Mouse (Mus musculus) cortical plate, adult 2 months (tissue): Measurements from ENCODE around the gene Hspb9.

Source experiments
- CTCF ChIP-seq: fragments of 200-500 bp; IDR thresholded peaks from 2 replicates; pipeline ENCODE4 v1.5.1; 2011; ENCODE audit warnings: mild to moderate bottlenecking, control low read depth, low read length; ENCODE audit not compliant: insufficient read depth; ENCODE audit errors: extremely low read depth
- POLR2A ChIP-seq: fragments of 200-500 bp; IDR thresholded peaks from 2 replicates; pipeline ENCODE4 v1.6.1; 2011; ENCODE audit warnings: mild to moderate bottlenecking, low read length, control low read depth; ENCODE audit not compliant: insufficient read depth; ENCODE audit errors: extremely low read depth

DNA sequence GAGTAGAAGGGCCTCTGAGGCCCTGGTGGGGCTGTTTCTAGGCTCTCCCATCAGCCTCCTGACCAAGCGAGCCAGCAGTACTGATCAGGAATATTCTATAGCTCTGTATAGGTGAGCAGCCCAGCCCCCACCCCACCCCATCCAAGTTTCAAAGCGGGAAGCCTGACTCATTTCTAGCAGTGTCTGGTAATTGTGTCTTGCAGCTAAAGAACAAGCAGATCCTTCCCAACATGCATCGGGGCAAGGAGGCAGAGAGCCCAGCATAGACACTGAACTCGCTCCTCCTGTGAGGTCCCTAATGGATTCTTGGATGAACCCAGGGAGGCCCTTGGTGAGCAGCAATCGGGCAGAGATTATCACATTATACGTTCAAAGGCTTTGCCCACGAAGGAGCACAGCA, 35.8 kb upstream of the Hspb9 start:
- TF ChIP-seq CTCF = no peak
- no peak for TF ChIP-seq POLR2A
